Mouse (Mus musculus) hindbrain, embryonic 16.5 days (tissue): ENCODE data around the gene Podxl2. TPM values are rescaled to one million over a fixed set of nuclear protein-coding genes. Genes with fewer than 3 reads are reported as not detected.

Experiments used
- ATAC-seq: fragments of 200-750 bp; cut with Nextera tagmentation; 2 replicates; pipeline ENCODE4 v1.8.0; 2017; ENCODE audit warnings: moderate TSS enrichment, moderate library complexity
- H3K27ac ChIP-seq: fragments of 300-500 bp; sonication (generic); 2 replicates; pipeline ENCODE4 v1.5.1; 2014; ENCODE audit warnings: low read depth, mild to moderate bottlenecking, control low read depth, low read length, moderate library complexity
- H3K27me3 ChIP-seq: fragments of 300-500 bp; sonication (generic); replicated peaks from 2 replicates; pipeline ENCODE4 v1.6.1; 2014; ENCODE audit warnings: low read length; ENCODE audit not compliant: control insufficient read depth, insufficient read depth
- H3K36me3 ChIP-seq: fragments of 300-500 bp; sonication (generic); 2 replicates; pipeline ENCODE4 v1.6.1; 2014; ENCODE audit warnings: mild to moderate bottlenecking, low read length, moderate library complexity, mixed read lengths; ENCODE audit not compliant: control insufficient read depth, insufficient read depth
- H3K4me1 ChIP-seq: fragments of 300-500 bp; sonication (generic); 2 replicates; pipeline ENCODE4 v1.6.1; 2014; ENCODE audit warnings: low read depth, low read length; ENCODE audit not compliant: control insufficient read depth, insufficient read depth
- H3K4me2 ChIP-seq: fragments of 300-500 bp; sonication (generic); 2 replicates; pipeline ENCODE4 v1.6.1; 2014; ENCODE audit warnings: mild to moderate bottlenecking, low read length, control low read depth, moderate library complexity
- H3K4me3 ChIP-seq: fragments of 300-500 bp; sonication (generic); 2 replicates; pipeline ENCODE4 v1.5.1; 2014; ENCODE audit warnings: mild to moderate bottlenecking, low read length, control low read depth, moderate library complexity
- H3K9ac ChIP-seq: fragments of 300-500 bp; sonication (generic); 2 replicates; pipeline ENCODE4 v1.6.1; 2014; ENCODE audit warnings: low read depth, mild to moderate bottlenecking, control low read depth, low read length, moderate library complexity
- H3K9me3 ChIP-seq: fragments of 300-500 bp; sonication (generic); 2 replicates; pipeline ENCODE4 v1.6.1; 2014; ENCODE audit warnings: mild to moderate bottlenecking, low read length, moderate library complexity; ENCODE audit not compliant: control insufficient read depth
- WGBS: fragments of 180-500 bp; shearing (Covaris S2); extraction: QIAGEN DNeasy Blood & Tissue Kit; methylation state at CpG from one replicate; pipeline ENCODE4 v1.1.7; 2014; 5-methylcytosine and 5-hydroxymethylcytosine counted together
- polyA plus RNA-seq: library from polyadenylated mRNA; unstranded; fragments of >200 nt; fragmentation: Nextera tagmentation; extraction: Ambion mirVana; gene quantifications from 2 replicates; pipeline ENCODE4 v1.2.1, GENCODE M21; 2015

The Podxl2 gene
- polyA plus RNA-seq, 1 experiment from 2014 or later = 553 TPM

- Histone ChIP-seq H3K9me3 (no peaks in the 10 kb centered on the region), H3K4me2 (no peak overlapping the region), H3K27me3 (no peaks in the 10 kb centered on the region), H3K36me3 (peaks cover 48% of the 10 kb centered on the region), H3K9ac (peak overlapping the region; percentile 41), H3K4me3 (no peak overlapping the region), H3K27ac (0 out of 2 replicates have a peak overlapping the region, but pooled peaks have one; percentile 44), H3K4me1 (peaks cover 3% of the 10 kb centered on the region; the same call in 1 of the 2 replicates)
- ATAC-seq = no peak
- 83% methylated on average over 6 of the region's 6 CpGs for WGBS
Observed at GRCm38 (mm10) chr6:88857830-88858229, 17.0 kb downstream of the Podxl2 start.

GRCm38 (mm10) chr6:88857249-88857648 lies 17.6 kb downstream of the Podxl2 start:
- H3K9ac ChIP-seq = no peak overlapping the region
- H3K4me2 ChIP-seq = no peak overlapping the region
- H3K4me1 ChIP-seq = peaks cover 3% of the 10 kb centered on the region; the same call in 1 of the 2 replicates
- peaks cover 47% of the 10 kb centered on the region for H3K36me3 ChIP-seq
- H3K27me3 ChIP-seq = no peaks in the 10 kb centered on the region
- 35% methylated on average over 9 of the region's 9 CpGs for WGBS
- no peak overlapping the region for H3K4me3 ChIP-seq
- no peak for ATAC-seq
- no peak overlapping the region for H3K27ac ChIP-seq
- H3K9me3 ChIP-seq = no peaks in the 10 kb centered on the region

- Histone ChIP-seq H3K9ac (no peak overlapping the region), H3K36me3 (peaks cover 40% of the 10 kb centered on the region), H3K4me3 (no peak overlapping the region), H3K27me3 (no peaks in the 10 kb centered on the region), H3K4me2 (no peak overlapping the region), H3K4me1 (peaks cover 3% of the 10 kb centered on the region; the same call in 1 of the 2 replicates), H3K27ac (no peak overlapping the region), H3K9me3 (no peaks in the 10 kb centered on the region)
- ATAC-seq = peak; percentile 22; the same call in 1 of the 2 replicates
- WGBS = 21% methylated on average over 5 of the region's 5 CpGs
Observed at GRCm38 (mm10) chr6:88855636-88856035, 19.2 kb downstream of the Podxl2 start.

GRCm38 (mm10) chr6:88854509-88854908 lies 20.3 kb downstream of the Podxl2 start:
- Histone ChIP-seq H3K9me3 (no peaks in the 10 kb centered on the region), H3K4me1 (peaks cover 3% of the 10 kb centered on the region; the same call in 1 of the 2 replicates), H3K27me3 (no peaks in the 10 kb centered on the region), H3K36me3 (peaks cover 31% of the 10 kb centered on the region), H3K4me2 (no peak overlapping the region), H3K9ac (no peak overlapping the region), H3K27ac (no peak overlapping the region), H3K4me3 (no peak overlapping the region)
- ATAC-seq = no peak
- WGBS = 75% methylated on average over 5 of the region's 5 CpGs

- WGBS = 87% methylated on average over 7 of the region's 7 CpGs
- peaks cover 31% of the 10 kb centered on the region for H3K36me3 ChIP-seq
Observed at GRCm38 (mm10) chr6:88850034-88850433, 24.8 kb downstream of the Podxl2 start.

GRCm38 (mm10) chr6:88849270-88849669 lies 25.6 kb downstream of the Podxl2 start:
- Histone ChIP-seq H3K27me3 (no peaks in the 10 kb centered on the region), H3K4me3 (no peak overlapping the region), H3K27ac (no peak overlapping the region), H3K4me2 (no peak overlapping the region), H3K9ac (no peak overlapping the region), H3K9me3 (no peaks in the 10 kb centered on the region), H3K36me3 (peaks cover 31% of the 10 kb centered on the region), H3K4me1 (no peaks in the 10 kb centered on the region)
- WGBS = 52% methylated on average over 4 of the region's 4 CpGs
- ATAC-seq = no peak

More at GRCm38 (mm10) chr6:88850034-88850433, 24.8 kb downstream of the Podxl2 start:
- H3K4me3 ChIP-seq = no peak overlapping the region
- no peak overlapping the region for H3K27ac ChIP-seq
- ATAC-seq = no peak
- H3K4me1 ChIP-seq = no peaks in the 10 kb centered on the region
- no peak overlapping the region for H3K4me2 ChIP-seq
- no peaks in the 10 kb centered on the region for H3K9me3 ChIP-seq
- no peak overlapping the region for H3K9ac ChIP-seq
- no peaks in the 10 kb centered on the region for H3K27me3 ChIP-seq

GRCm38 (mm10) chr6:88847571-88847970 lies 27.3 kb downstream of the Podxl2 start:
- Histone ChIP-seq H3K4me2 (no peak overlapping the region), H3K27me3 (no peaks in the 10 kb centered on the region), H3K9ac (no peak overlapping the region), H3K4me1 (peaks cover 5% of the 10 kb centered on the region; the same call in 1 of the 2 replicates), H3K9me3 (no peaks in the 10 kb centered on the region), H3K36me3 (peaks cover 34% of the 10 kb centered on the region), H3K27ac (no peak overlapping the region), H3K4me3 (no peak overlapping the region)
- 60% methylated on average over 2 of the region's 2 CpGs for WGBS
- ATAC-seq = no peak

- WGBS = 86% methylated on average over 7 of the region's 7 CpGs
- peaks cover 26% of the 10 kb centered on the region for H3K36me3 ChIP-seq
Observed at GRCm38 (mm10) chr6:88844901-88845565, 29.8 kb downstream of the Podxl2 start.

GRCm38 (mm10) chr6:88843781-88844725 lies 30.8 kb downstream of the Podxl2 start:
- H3K4me1 ChIP-seq = peaks cover 20% of the 10 kb centered on the region
- H3K36me3 ChIP-seq = peaks cover 28% of the 10 kb centered on the region
- H3K9ac ChIP-seq = no peak overlapping the region
- 81% methylated on average over 9 of the region's 9 CpGs for WGBS
- H3K27me3 ChIP-seq = no peaks in the 10 kb centered on the region
- no peaks in the 10 kb centered on the region for H3K9me3 ChIP-seq
- no peak for ATAC-seq
- no peak overlapping the region for H3K27ac ChIP-seq
- no peak overlapping the region for H3K4me2 ChIP-seq
- no peak overlapping the region for H3K4me3 ChIP-seq

More at GRCm38 (mm10) chr6:88844901-88845565, 29.8 kb downstream of the Podxl2 start:
- no peak overlapping the region for H3K9ac ChIP-seq
- no peaks in the 10 kb centered on the region for H3K9me3 ChIP-seq
- no peaks in the 10 kb centered on the region for H3K27me3 ChIP-seq
- ATAC-seq = no peak
- no peak overlapping the region for H3K4me3 ChIP-seq
- H3K4me1 ChIP-seq = peaks cover 15% of the 10 kb centered on the region
- H3K27ac ChIP-seq = no peak overlapping the region
- H3K4me2 ChIP-seq = no peak overlapping the region
